Mouse (Mus musculus) erythroblast, embryonic 14.5 days (primary cell): ENCODE data around the gene Cd180. TPM values are rescaled to one million over a fixed set of nuclear protein-coding genes. Genes with fewer than 3 reads are reported as not detected.

Experiments
- H3K27me3 ChIP-seq: 2 replicates; pipeline ENCODE4 v1.6.1; 2012; ENCODE audit warnings: inconsistent platforms; ENCODE audit not compliant: control insufficient read depth
- H3K36me3 ChIP-seq: 2 replicates; pipeline ENCODE4 v1.6.1; 2012; ENCODE audit warnings: mild to moderate bottlenecking, inconsistent platforms; ENCODE audit not compliant: control insufficient read depth
- H3K4me1 ChIP-seq: 2 replicates; pipeline ENCODE4 v1.6.1; 2012; ENCODE audit warnings: inconsistent platforms; ENCODE audit not compliant: control insufficient read depth
- H3K4me3 ChIP-seq: replicated peaks from 2 replicates; pipeline ENCODE3; 2012; ENCODE audit warnings: moderate library complexity, mild to moderate bottlenecking, inconsistent platforms
- H3K9me3 ChIP-seq: 2 replicates; pipeline ENCODE4 v1.6.1; 2012; ENCODE audit warnings: low read length, inconsistent platforms, mixed read lengths; ENCODE audit not compliant: control insufficient read depth
- GATA1 ChIP-seq: IDR thresholded peaks from 2 replicates; pipeline ENCODE4 v1.6.1; 2012; ENCODE audit warnings: low read length, inconsistent platforms, mixed read lengths
- TAL1 ChIP-seq: IDR thresholded peaks from 3 replicates; pipeline ENCODE4 v1.6.1; 2012; ENCODE audit warnings: low read length, inconsistent platforms, mixed read lengths
- polyA plus RNA-seq: library from polyadenylated mRNA; stranded (reverse); fragments of >175 nt; gene quantifications from 2 replicates; pipeline ENCODE4 v1.2.3, GENCODE M21; 2012

Cd180 gene
- polyA plus RNA-seq, 1 experiment: not detected

DNA sequence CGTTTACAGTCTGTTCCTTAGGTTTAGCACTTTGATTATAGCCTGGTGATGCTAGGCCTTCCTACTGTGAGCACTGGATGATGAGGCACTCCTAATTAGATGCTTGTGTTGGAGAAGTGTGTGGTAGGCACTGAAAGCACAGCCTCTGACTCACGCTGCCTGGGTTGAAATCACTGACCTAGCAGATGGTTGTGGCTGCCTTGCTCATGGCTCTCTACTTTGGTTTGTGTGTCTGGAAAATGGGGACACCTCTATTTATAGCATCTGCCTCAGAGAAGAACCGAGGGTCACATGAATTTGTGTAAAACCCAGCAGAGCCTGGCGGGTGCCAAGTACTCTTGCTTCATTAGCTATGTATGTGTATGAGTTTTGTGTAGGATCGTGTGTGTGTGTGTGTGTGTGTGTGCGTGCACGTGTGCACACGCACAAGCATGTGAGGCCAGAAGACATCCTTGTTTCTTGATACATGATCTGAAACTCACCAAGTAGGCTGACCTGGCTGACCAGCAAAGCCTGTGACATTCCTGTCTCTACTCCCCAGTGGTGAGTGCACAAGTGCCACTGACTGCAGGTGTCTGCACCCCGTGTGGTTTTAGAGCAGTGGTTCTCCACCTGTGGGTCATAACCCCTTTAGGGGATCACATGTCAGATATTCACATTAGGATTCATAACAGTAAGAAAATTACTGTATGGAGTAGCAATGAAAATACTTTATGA lies 52.4 kb downstream of the Cd180 start:
- no peaks in the 10 kb centered on the region for H3K9me3 ChIP-seq
- no peaks in the 10 kb centered on the region for H3K27me3 ChIP-seq
- peaks cover 16% of the 10 kb centered on the region for H3K36me3 ChIP-seq
- H3K4me1 ChIP-seq: peaks cover 18% of the 10 kb centered on the region
- no peak overlapping the region for H3K4me3 ChIP-seq
- TF ChIP-seq GATA1: no peak

DNA sequence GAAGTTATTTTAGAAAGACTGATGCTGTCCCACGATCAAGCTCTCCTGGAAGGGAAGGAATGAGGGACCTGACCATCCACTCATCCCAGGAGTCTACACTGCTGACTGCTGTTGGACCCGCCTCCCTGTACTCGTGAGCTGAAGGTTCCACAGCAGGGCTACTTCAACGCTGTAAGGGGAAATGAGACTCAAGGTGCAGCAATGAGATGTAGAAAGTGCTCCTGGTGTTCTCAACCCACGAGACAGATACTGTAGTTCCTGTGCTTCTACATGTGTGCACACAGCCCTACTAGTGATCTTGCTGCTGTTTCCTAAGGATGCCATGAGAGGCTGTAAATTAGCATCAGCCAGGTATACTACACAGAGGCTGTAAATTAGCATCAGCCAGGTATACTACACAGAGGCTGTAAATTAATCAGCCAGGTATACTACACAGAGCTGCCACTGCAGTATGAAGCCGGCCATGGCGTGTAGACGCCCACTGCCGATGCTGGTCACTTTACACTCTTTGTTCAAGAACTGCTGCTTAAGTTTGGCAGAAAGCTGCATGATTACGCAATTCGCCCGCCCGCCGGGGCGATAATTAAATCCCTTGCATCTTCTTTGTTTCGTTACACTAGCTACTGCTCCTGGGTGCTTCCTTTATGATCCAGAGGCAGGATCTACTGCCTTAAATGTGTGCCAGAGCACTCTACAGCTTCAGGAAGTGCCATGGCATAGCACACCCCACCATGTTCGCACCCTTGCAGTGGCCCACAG lies 53.6 kb downstream of the Cd180 start:
- H3K36me3 ChIP-seq: peaks cover 16% of the 10 kb centered on the region
- no peaks in the 10 kb centered on the region for H3K9me3 ChIP-seq
- H3K27me3 ChIP-seq: no peaks in the 10 kb centered on the region
- no peak overlapping the region for H3K4me3 ChIP-seq
- peaks cover 13% of the 10 kb centered on the region for H3K4me1 ChIP-seq
- TF ChIP-seq TAL1 (no peak), GATA1 (no peak)

DNA sequence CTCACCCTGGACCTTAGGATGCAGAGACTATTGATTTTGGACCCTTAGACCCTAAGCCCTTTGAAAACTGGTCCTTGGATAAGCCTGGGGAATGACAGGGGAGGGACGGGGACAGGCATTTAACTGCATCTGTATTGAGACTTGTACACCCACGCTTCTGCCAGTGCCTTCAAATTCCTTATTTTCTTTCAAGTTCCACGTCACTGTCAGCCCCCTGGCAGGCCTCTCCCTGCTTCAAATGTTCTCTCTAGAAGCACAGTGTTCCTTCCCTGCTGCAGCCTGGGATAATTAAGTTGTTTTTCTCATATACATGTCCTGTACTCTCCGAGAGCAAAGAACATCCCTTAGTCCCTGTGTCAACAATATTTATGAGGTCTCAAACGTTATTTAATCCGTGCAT lies 55.8 kb downstream of the Cd180 start:
- TF ChIP-seq GATA1 (no peak), TAL1 (no peak)
- Histone ChIP-seq H3K4me3 (no peak overlapping the region), H3K4me1 (peaks cover 31% of the 10 kb centered on the region), H3K27me3 (no peaks in the 10 kb centered on the region), H3K36me3 (peaks cover 25% of the 10 kb centered on the region), H3K9me3 (no peaks in the 10 kb centered on the region)

DNA sequence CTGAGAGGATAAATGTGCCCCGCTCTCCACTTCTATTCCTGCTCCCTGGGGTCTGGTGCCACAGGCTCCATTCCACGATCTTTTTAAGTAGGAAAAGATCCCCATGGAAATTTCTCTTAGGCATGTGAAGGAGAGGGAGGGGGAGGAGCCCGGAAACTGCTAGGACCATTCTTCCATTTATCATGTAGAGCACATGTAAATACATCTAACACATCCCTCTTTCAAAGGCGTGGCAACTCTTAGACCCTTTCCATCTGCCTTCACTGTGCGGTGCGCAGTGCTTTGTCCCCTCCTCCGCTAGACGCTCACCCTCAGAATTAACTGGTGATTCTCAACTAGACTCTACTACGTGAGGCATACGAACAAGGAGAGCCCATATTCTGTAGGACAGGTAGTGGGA lies 56.5 kb downstream of the Cd180 start:
- peaks cover 33% of the 10 kb centered on the region for H3K4me1 ChIP-seq
- no peaks in the 10 kb centered on the region for H3K27me3 ChIP-seq
- TF ChIP-seq GATA1 (no peak), TAL1 (no peak)
- H3K9me3 ChIP-seq: no peaks in the 10 kb centered on the region
- H3K36me3 ChIP-seq: peaks cover 25% of the 10 kb centered on the region
- no peak overlapping the region for H3K4me3 ChIP-seq

DNA sequence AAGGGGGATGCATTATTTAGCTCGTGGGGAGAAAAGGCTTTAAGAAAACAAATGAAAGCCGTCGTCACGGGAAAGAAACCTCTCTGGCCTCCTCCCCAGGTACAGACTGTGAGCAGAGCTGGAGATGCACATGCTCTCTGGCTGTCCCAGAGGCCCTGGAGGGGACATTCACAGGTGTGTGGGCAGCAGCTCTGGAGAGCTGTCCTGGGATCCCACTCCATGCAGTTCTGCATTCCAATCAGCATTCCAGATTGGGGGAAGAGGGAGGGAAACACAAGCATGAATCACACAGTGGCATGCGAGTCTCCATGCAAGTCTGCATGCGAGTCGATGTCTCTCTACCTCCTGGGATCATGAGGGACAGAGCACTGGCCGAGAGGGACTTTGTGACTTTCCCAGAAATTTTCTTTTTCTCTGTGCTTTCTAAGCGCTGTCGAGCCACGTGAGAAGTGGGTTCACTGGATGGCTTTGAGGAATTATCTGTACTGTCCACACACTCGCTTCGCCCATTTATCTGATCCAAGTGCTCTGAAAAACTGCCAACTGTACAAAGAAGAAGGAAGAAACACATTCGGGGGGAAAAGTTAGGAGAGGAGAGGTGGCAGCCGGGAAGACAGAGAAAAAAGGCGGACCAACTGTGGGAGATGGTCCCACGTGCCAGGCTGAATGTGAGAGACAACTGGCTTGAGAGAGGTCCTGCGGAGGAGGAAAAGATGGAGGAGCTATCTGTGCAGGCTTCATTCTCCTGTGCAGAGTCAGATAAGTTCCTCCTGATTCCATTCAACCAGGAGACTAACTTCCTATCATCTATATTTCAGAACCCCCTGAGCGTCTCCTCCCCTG lies 60.6 kb downstream of the Cd180 start:
- H3K4me1 ChIP-seq: peaks cover 49% of the 10 kb centered on the region
- TF ChIP-seq TAL1: 0 out of 3 replicates have a peak, but pooled peaks have one; percentile 32
- 0 out of 2 replicates have a peak, but pooled peaks have one; percentile 20 for TF ChIP-seq GATA1
- H3K4me3 ChIP-seq: peak overlapping the region; percentile 29
- H3K9me3 ChIP-seq: no peaks in the 10 kb centered on the region
- no peaks in the 10 kb centered on the region for H3K27me3 ChIP-seq
- H3K36me3 ChIP-seq: peaks cover 28% of the 10 kb centered on the region

DNA sequence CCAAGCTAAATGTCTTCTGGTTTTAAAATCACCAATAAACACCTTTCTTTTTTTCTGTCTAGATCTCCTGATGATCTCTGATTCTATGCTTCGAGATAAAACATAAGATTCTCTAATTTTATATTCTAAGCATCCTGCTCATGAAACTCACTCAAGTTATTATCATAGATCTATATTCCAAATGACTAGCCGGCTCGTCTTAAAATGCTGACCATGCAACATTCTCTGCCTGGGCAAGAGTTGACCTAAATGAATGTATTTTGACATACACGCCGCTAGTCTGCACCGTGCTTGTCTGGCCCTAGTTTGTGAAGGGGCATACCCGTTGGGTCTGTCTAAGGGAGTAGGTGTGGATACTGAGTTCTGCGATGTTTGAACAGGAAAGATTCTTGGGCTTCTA lies 61.8 kb downstream of the Cd180 start:
- peaks cover 25% of the 10 kb centered on the region for H3K36me3 ChIP-seq
- no peaks in the 10 kb centered on the region for H3K27me3 ChIP-seq
- no peak overlapping the region for H3K4me3 ChIP-seq
- no peaks in the 10 kb centered on the region for H3K9me3 ChIP-seq
- no peak for TF ChIP-seq TAL1
- TF ChIP-seq GATA1: no peak
- peaks cover 49% of the 10 kb centered on the region for H3K4me1 ChIP-seq

DNA sequence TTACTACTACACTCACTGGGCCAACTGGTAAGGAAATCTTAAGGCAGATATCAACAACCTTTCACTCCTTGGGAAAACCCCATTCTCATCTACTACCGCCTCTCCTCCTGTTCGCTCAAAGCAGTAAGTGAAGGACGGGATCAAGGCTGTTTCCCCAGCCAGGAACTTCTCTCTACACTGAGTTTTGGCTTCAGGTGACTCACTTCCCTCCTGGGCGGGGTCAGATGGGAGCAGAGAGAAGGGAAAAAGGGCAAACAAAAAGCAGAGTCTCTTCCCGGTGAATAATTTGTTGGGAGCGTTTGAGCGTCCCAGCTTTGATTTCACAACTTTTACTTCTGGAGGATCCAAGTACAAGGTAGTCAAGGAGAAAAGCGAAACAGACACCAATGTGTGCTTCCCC lies 62.7 kb downstream of the Cd180 start:
- H3K4me3 ChIP-seq: no peak overlapping the region
- H3K36me3 ChIP-seq: peaks cover 21% of the 10 kb centered on the region
- H3K27me3 ChIP-seq: no peaks in the 10 kb centered on the region
- no peak for TF ChIP-seq TAL1
- TF ChIP-seq GATA1: no peak
- H3K4me1 ChIP-seq: peaks cover 46% of the 10 kb centered on the region
- no peaks in the 10 kb centered on the region for H3K9me3 ChIP-seq

DNA sequence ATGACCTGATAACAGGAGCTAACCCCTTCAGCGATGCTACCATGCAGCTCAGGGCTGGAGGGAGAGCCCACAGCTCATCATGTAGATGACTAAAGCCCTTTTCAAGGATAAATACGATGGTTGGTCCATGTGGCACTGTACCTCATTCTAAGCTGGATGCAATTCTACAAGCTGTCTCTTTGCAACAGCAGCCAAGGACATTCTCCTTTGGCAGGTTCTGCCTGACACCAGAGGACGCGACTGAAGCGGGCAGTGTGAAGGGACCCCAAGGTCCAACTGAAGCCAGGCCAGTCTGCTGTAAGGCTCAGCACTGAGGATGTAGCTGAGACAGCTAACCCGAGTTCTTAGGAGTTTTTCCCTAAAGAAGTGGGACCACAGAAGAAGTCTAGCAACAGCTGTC lies 64.7 kb downstream of the Cd180 start:
- Histone ChIP-seq H3K27me3 (no peaks in the 10 kb centered on the region), H3K4me3 (no peak overlapping the region), H3K4me1 (peaks cover 36% of the 10 kb centered on the region), H3K36me3 (peaks cover 11% of the 10 kb centered on the region), H3K9me3 (no peaks in the 10 kb centered on the region)
- TF ChIP-seq TAL1: no peak
- no peak for TF ChIP-seq GATA1

DNA sequence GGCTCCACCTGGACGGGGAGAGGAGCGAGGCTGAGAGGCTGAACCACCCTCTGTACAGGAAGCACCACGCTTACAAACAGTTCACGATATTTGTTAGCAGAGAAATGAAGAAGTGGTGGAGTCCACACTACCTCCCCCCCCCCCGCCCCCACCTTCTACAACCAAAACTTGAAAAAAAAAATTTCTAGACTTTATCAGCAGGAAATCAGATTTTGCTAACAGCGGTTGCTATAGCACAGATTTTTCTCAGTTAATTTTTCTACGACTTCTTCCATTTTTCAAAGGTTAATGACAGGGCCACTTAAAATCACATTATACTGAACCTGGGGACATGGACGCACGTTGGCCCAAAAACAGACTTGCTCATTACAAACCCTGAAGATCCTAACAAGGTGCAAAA lies 68.1 kb downstream of the Cd180 start:
- TF ChIP-seq TAL1 (no peak), GATA1 (no peak)
- Histone ChIP-seq H3K4me3 (no peak overlapping the region), H3K9me3 (no peaks in the 10 kb centered on the region), H3K27me3 (no peaks in the 10 kb centered on the region), H3K36me3 (peaks cover 7% of the 10 kb centered on the region), H3K4me1 (peaks cover 28% of the 10 kb centered on the region)
